Mouse (Mus musculus) thymus, postnatal 25 days (tissue): Measurements from ENCODE around the gene Gipc3.

Source experiments
- DNase-seq: peaks from one replicate; pipeline ENCODE4 v3.0.0; 2022

Gipc3 gene

GRCm38 (mm10) chr10:81342686-81343505 is at the start of gene Gipc3:
Gipc3 (minus strand) TSS chr10:81343266.
- DNase-seq = no peak

GRCm38 (mm10) chr10:81392781-81393185 is 49.7 kb upstream of the Gipc3 start, which contains the start of gene Smim24:
Smim24 (plus strand) TSS chr10:81393051.
- peak; percentile 25 for DNase-seq

GRCm38 (mm10) chr10:81392270-81392669 is 49.2 kb upstream of the Gipc3 start:
- DNase-seq = no peak

- no peak for DNase-seq
Measured at GRCm38 (mm10) chr10:81390678-81390965, 47.6 kb upstream of the Gipc3 start.

GRCm38 (mm10) chr10:81389801-81390677 is 47.0 kb upstream of the Gipc3 start:
- DNase-seq = peak; percentile 78

- no peak for DNase-seq
Measured at GRCm38 (mm10) chr10:81389373-81389772, 46.3 kb upstream of the Gipc3 start.

- DNase-seq = no peak
Measured at GRCm38 (mm10) chr10:81388505-81389055, 45.5 kb upstream of the Gipc3 start, which contains the start of gene Gm48552. Gm48552 (plus strand) TSS chr10:81389005.

GRCm38 (mm10) chr10:81387716-81388115 is 44.6 kb upstream of the Gipc3 start:
- DNase-seq = no peak

GRCm38 (mm10) chr10:81385603-81386306 is 42.7 kb upstream of the Gipc3 start:
- DNase-seq = no peak

- DNase-seq = no peak
Measured at GRCm38 (mm10) chr10:81384605-81384982, 41.5 kb upstream of the Gipc3 start.

- DNase-seq = peak; percentile 98
Measured at GRCm38 (mm10) chr10:81383802-81384604, 40.9 kb upstream of the Gipc3 start, which contains the start of the genes Dohh and Gm48551. Dohh (plus strand) TSS chr10:81384428. Gm48551 (plus strand) TSS chr10:81384466.

- DNase-seq = no peak
Measured at GRCm38 (mm10) chr10:81382039-81382438, 39.0 kb upstream of the Gipc3 start.

- DNase-seq = no peak
Measured at GRCm38 (mm10) chr10:81379809-81380378, 36.8 kb upstream of the Gipc3 start.

- no peak for DNase-seq
Measured at GRCm38 (mm10) chr10:81379183-81379553, 36.1 kb upstream of the Gipc3 start.

- peak; percentile 100 for DNase-seq
Measured at GRCm38 (mm10) chr10:81378553-81379182, 35.6 kb upstream of the Gipc3 start.

- DNase-seq = no peak
Measured at GRCm38 (mm10) chr10:81377793-81378552, 34.9 kb upstream of the Gipc3 start, which contains the start of gene Fzr1. Fzr1 (minus strand) TSS chr10:81378516.

GRCm38 (mm10) chr10:81377362-81377664 is 34.2 kb upstream of the Gipc3 start:
- no peak for DNase-seq

- DNase-seq = peak; percentile 43
Measured at GRCm38 (mm10) chr10:81376561-81377361, 33.7 kb upstream of the Gipc3 start.

- no peak for DNase-seq
Measured at GRCm38 (mm10) chr10:81375322-81375721, 32.3 kb upstream of the Gipc3 start.

GRCm38 (mm10) chr10:81367207-81367495 is 24.1 kb upstream of the Gipc3 start:
- no peak for DNase-seq
